10 mouse cellular contexts compared by ENCODE assay signal in genomic region chr11:64051195-64051968, GRCm38 (mm10). TPM values are rescaled to one million over a fixed set of nuclear protein-coding genes. Genes with fewer than 3 reads are reported as not detected.
A peak's percentile ranks its signal among the peaks of the same experiment; 100 is the strongest.
DNase-seq lines count a peak whose midpoint lies in the region; ATAC-seq and TF ChIP-seq lines count a peak whose summit lies in the region.
"Had no signal": no experiment of that assay in that cellular context is flagged by ENCODE, and none has a peak within 500 bp of the region (broad histone marks: within the 10 kb centered on the region; RNA-seq: fewer than 3 reads in every experiment).

No protein-coding gene starts in this region.

- TF ChIP-seq CTCF in stomach, postnatal 0 days (IDR thresholded peaks at IDR 0.05; ENCODE audit: low read depth) = no peak

- H3K27me3 ChIP-seq in heart, embryonic 12.5 days (replicated peaks) = peaks cover 3% of the 10 kb centered on the region; the same call in 1 of the 2 replicates
- no peaks in the 10 kb centered on the region for H3K27me3 ChIP-seq in hindbrain, embryonic 14.5 days (ENCODE audit: control insufficient read depth, insufficient read depth, low read length)
- H3K27me3 ChIP-seq in midbrain, embryonic 13.5 days = peaks cover 13% of the 10 kb centered on the region
- no peaks in the 10 kb centered on the region for H3K27me3 ChIP-seq in stomach, postnatal 0 days (ENCODE audit: control insufficient read depth, insufficient read depth, low read length)

- H3K9me3 ChIP-seq in heart, embryonic 12.5 days (replicated peaks) = no peaks in the 10 kb centered on the region
- H3K9me3 ChIP-seq in hindbrain, embryonic 14.5 days (ENCODE audit: control insufficient read depth, low read length) = no peaks in the 10 kb centered on the region
- no peaks in the 10 kb centered on the region for H3K9me3 ChIP-seq in midbrain, embryonic 13.5 days
- H3K9me3 ChIP-seq in stomach, postnatal 0 days (ENCODE audit: control insufficient read depth, low read length) = no peaks in the 10 kb centered on the region

- no peak for ATAC-seq in heart, embryonic 12.5 days (ENCODE audit: insufficient number of reproducible peaks, low FRiP score)
- ATAC-seq in hindbrain, embryonic 14.5 days (ENCODE audit: low FRiP score) = peak; percentile 86; the same call in 1 of the 2 replicates
- peak; percentile 91 for ATAC-seq in midbrain, embryonic 13.5 days
- no peak for ATAC-seq in monocyte, adult 5-6 weeks (replicated peaks; ENCODE audit: insufficient number of reproducible peaks, low FRiP score, low TSS enrichment, poor library complexity, severe bottlenecking)
- no peak for ATAC-seq in stomach, postnatal 0 days (ENCODE audit: low FRiP score, low TSS enrichment)
- no peak for ATAC-seq in erythroblast, adult 5-6 weeks (replicated peaks; ENCODE audit: low FRiP score, poor library complexity, severe bottlenecking)

- no peak overlapping the region for H3K9ac ChIP-seq in heart, embryonic 12.5 days
- no peak overlapping the region for H3K9ac ChIP-seq in hindbrain, embryonic 14.5 days
- no peak overlapping the region for H3K9ac ChIP-seq in midbrain, embryonic 13.5 days (replicated peaks)
- H3K9ac ChIP-seq in stomach, postnatal 0 days (ENCODE audit: low read length) = no peak overlapping the region

- H3K4me2 ChIP-seq in heart, embryonic 12.5 days = 0 out of 2 replicates have a peak overlapping the region, but pooled peaks have one; percentile 3
- H3K4me2 ChIP-seq in hindbrain, embryonic 14.5 days (replicated peaks) = no peak overlapping the region
- H3K4me2 ChIP-seq in midbrain, embryonic 13.5 days (replicated peaks) = no peak overlapping the region
- no peak overlapping the region for H3K4me2 ChIP-seq in stomach, postnatal 0 days (replicated peaks; ENCODE audit: low read depth)

- H3K4me1 ChIP-seq in heart, embryonic 12.5 days (replicated peaks) = peaks cover 22% of the 10 kb centered on the region
- no peaks in the 10 kb centered on the region for H3K4me1 ChIP-seq in hindbrain, embryonic 14.5 days (replicated peaks; ENCODE audit: control insufficient read depth, insufficient read depth, low read length)
- H3K4me1 ChIP-seq in midbrain, embryonic 13.5 days (replicated peaks) = peaks cover 18% of the 10 kb centered on the region
- no peaks in the 10 kb centered on the region for H3K4me1 ChIP-seq in stomach, postnatal 0 days (replicated peaks; ENCODE audit: control insufficient read depth, insufficient read depth)

- no peak for TF ChIP-seq EP300 in stomach, postnatal 0 days (optimal IDR thresholded peaks at IDR 0.05)

- H3K27ac ChIP-seq in heart, embryonic 12.5 days (ENCODE audit: poor library complexity, severe bottlenecking) = no peak overlapping the region
- no peak overlapping the region for H3K27ac ChIP-seq in hindbrain, embryonic 14.5 days
- H3K27ac ChIP-seq in midbrain, embryonic 13.5 days = no peak overlapping the region
- no peak overlapping the region for H3K27ac ChIP-seq in stomach, postnatal 0 days (replicated peaks)

- 46% methylated on average over 9 of the region's 9 CpGs for WGBS in heart, embryonic 12.5 days
- 29% methylated on average over 9 of the region's 9 CpGs for WGBS in hindbrain, embryonic 14.5 days
- WGBS in midbrain, embryonic 13.5 days = 21% methylated on average over 9 of the region's 9 CpGs
- WGBS in stomach, postnatal 0 days = 62% methylated on average over 9 of the region's 9 CpGs

- no peak overlapping the region for H3K4me3 ChIP-seq in heart, embryonic 12.5 days
- H3K4me3 ChIP-seq in hindbrain, embryonic 14.5 days (replicated peaks; ENCODE audit: low read length) = no peak overlapping the region
- no peak overlapping the region for H3K4me3 ChIP-seq in midbrain, embryonic 13.5 days (replicated peaks)
- H3K4me3 ChIP-seq in stomach, postnatal 0 days (ENCODE audit: low read depth, low read length) = no peak overlapping the region
- H3K4me3 ChIP-seq: erythroblast, embryonic 14.5 days had no signal

- DNase-seq in heart, adult 9 months (ENCODE audit: low spot score in 2 of 2) = no peak
- peak; percentile 42 for DNase-seq in brain, embryonic 18.5 days (ENCODE audit: low read depth, low spot score)
- DNase-seq in hindbrain, embryonic 14.5 days (ENCODE audit: low spot score) = peak; percentile 42
- no peak for DNase-seq in stomach, postnatal 0 days (ENCODE audit: low spot score)
- DNase-seq: kidney, postnatal 36 days had no signal

- peaks cover 8% of the 10 kb centered on the region for H3K36me3 ChIP-seq in heart, embryonic 12.5 days
- no peaks in the 10 kb centered on the region for H3K36me3 ChIP-seq in hindbrain, embryonic 14.5 days (replicated peaks; ENCODE audit: control insufficient read depth, insufficient read depth)
- no peaks in the 10 kb centered on the region for H3K36me3 ChIP-seq in midbrain, embryonic 13.5 days
- no peaks in the 10 kb centered on the region for H3K36me3 ChIP-seq in stomach, postnatal 0 days (ENCODE audit: control insufficient read depth, insufficient read depth, low read length)

RNA-seq across cellular contexts. Expression of gene Cox10, which starts 27.9 kb away (rescaled TPM):
- 32.3 and 34.9 TPM in 2 replicates for polyA plus RNA-seq in heart, embryonic 12.5 days (2016; fragmentation: Nextera tagmentation; extraction: Ambion mirVana)
- polyA plus RNA-seq in hindbrain, embryonic 14.5 days (2014; fragmentation: Nextera tagmentation; extraction: Ambion mirVana) = 27.9 and 30.0 TPM in 2 replicates
- 22.3 and 25.5 TPM in 2 replicates for polyA plus RNA-seq in midbrain, embryonic 13.5 days (2015; fragmentation: Nextera tagmentation; extraction: Ambion mirVana)
- 7.0 to 21.0 TPM (median 18.6 TPM) in 3 replicates for total RNA-seq in monocyte, adult 5-6 weeks (2017)
- 16.9 and 19.0 TPM in 2 replicates for polyA plus RNA-seq in stomach, postnatal 0 days (2015; fragmentation: Nextera tagmentation; extraction: Ambion mirVana)
- 2.7 and 3.1 TPM in 2 replicates for total RNA-seq in erythroblast, adult 5-6 weeks (2015; ENCODE audit: low replicate concordance)
- 1.7 and 4.2 TPM in 2 replicates for total RNA-seq in erythroblast, adult 5-6 weeks (2017; ENCODE audit: low replicate concordance)

Comparison
In these comparisons a context has a peak if more than half of its experiments do, and no peak if none do; other contexts are left out.
1. ATAC-seq: peak in hindbrain, embryonic 14.5 days (single experiment) and midbrain, embryonic 13.5 days (single experiment); none in heart, embryonic 12.5 days (single experiment), monocyte, adult 5-6 weeks (single experiment), stomach, postnatal 0 days (single experiment) and erythroblast, adult 5-6 weeks (single experiment).
2. DNase-seq: peak in brain, embryonic 18.5 days (single experiment) and hindbrain, embryonic 14.5 days (single experiment); none in heart, adult 9 months (0 of 2) and stomach, postnatal 0 days (single experiment).